Mouse (Mus musculus) brain, embryonic 14.5 days (tissue): ENCODE results near the gene Zc2hc1b. TPM values are rescaled to one million over a fixed set of nuclear protein-coding genes. Genes with fewer than 3 reads are reported as not detected.

Source experiments
- DNase-seq: peaks from one replicate; pipeline ENCODE4 v3.0.0-alpha.2; 2011; ENCODE audit warnings: low read depth
- CTCF ChIP-seq: fragments of 200-500 bp; IDR thresholded peaks from 2 replicates; pipeline ENCODE4 v1.5.1; 2012; ENCODE audit warnings: inconsistent platforms, mild to moderate bottlenecking, moderate library complexity, borderline replicate concordance; ENCODE audit not compliant: insufficient read depth, insufficient read length; ENCODE audit errors: extremely low read depth
- POLR2A ChIP-seq: fragments of 200-500 bp; IDR thresholded peaks from 2 replicates; pipeline ENCODE4 v1.6.1; 2012; ENCODE audit warnings: mild to moderate bottlenecking, inconsistent platforms, borderline replicate concordance; ENCODE audit not compliant: poor library complexity, insufficient read depth, insufficient read length, severe bottlenecking; ENCODE audit errors: extremely low read depth
- polyA plus RNA-seq: library from polyadenylated mRNA; depleted of rRNA; stranded (reverse); fragments of >200 nt; gene quantifications from 2 replicates; pipeline ENCODE4 v1.2.3, GENCODE M21; 2012; rRNA removed

Gene Zc2hc1b
- polyA plus RNA-seq, 1 experiment, result not detected

- no peak for TF ChIP-seq POLR2A
- TF ChIP-seq CTCF, result no peak
Observed at GRCm38 (mm10) chr10:13108847-13109246, 69.0 kb downstream of the Zc2hc1b start.

DNA sequence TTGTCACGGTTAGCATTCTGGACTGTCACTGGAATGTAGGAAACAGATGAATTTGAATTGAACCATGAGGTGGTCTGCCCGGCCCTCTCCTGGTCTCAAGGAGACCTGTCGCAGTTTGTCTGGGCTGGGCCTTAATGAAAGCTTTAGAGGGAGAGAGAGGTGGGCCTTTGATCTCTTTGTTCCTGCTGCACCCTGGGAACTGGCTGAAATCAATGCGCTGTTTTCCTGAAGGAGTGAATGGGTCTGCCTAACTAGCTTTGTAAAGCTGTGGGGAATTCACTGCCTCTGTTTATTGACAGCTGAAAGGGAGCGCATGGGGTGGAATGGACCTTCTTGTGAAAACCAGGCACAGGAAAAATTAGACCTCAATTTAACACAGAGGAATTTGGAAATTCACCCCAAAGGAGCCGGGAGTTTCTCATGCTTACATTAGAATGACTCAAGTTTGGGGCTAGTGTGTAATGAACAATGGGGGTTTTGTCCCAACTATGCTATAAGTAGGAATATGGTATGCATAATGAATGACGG lies 69.7 kb downstream of the Zc2hc1b start:
- DNase-seq, result peak; percentile 97
- TF ChIP-seq POLR2A, result no peak
- no peak for TF ChIP-seq CTCF

More at GRCm38 (mm10) chr10:13108847-13109246, 69.0 kb downstream of the Zc2hc1b start:
- DNase-seq, result peak; percentile 59

DNA sequence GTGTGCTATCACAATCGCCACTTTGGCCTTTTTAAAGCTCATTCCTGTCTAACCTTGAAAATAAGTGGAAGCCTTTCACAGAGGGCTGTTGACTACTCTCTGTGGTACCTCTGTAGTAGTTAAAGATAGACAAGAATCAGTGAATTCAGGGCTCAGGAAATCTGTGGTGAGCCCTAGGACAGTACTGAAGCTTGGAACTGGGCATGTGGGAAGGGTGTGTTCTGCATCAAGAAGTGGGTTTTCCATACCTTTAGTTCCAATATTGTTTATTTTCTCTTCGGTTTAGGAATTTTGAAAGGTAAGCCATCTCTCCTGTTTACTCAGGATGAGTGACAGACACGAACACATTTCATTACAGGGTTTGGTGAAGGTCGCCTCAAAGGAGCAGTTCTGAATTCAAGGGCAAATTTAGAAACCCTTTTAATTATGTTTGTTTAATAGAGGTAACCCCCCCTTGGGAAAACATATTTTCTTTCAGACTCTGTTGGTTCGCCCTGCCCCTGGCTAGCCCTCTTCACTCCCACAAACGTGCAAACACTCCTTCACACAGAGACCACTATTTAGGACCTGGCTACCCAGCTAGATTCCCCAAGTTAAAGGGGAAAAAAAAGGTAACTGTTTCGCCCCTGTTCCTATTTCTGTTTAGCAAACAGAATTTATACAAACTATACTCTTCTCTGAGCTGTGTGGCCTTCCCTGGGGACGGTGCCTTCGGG lies 70.8 kb downstream of the Zc2hc1b start:
- no peak for TF ChIP-seq CTCF
- TF ChIP-seq POLR2A, result no peak
- DNase-seq, result no peak

GRCm38 (mm10) chr10:13103838-13104237 lies 74.0 kb downstream of the Zc2hc1b start:
- TF ChIP-seq POLR2A (no peak), CTCF (no peak)
- no peak for DNase-seq

DNA sequence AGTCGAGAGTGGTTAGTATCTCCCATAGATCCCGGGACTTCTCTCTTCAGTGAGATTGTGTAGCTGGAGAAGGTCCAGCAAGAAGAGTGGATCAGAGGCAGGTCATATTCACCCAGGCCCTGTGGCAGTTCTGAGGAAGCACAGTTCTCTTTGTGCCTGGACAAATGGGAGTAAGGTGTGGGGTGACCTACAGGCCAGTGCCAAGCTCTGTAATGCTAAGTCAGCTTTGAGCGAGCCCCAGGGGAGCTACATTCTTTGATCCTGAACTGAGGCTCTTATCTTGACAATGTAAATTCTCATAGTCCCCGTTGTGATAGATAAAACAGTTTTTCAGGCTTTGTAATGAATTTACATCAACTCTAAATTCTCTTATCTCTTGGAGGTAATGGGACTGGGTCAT lies 75.5 kb downstream of the Zc2hc1b start:
- TF ChIP-seq CTCF, result no peak
- TF ChIP-seq POLR2A, result no peak

DNA sequence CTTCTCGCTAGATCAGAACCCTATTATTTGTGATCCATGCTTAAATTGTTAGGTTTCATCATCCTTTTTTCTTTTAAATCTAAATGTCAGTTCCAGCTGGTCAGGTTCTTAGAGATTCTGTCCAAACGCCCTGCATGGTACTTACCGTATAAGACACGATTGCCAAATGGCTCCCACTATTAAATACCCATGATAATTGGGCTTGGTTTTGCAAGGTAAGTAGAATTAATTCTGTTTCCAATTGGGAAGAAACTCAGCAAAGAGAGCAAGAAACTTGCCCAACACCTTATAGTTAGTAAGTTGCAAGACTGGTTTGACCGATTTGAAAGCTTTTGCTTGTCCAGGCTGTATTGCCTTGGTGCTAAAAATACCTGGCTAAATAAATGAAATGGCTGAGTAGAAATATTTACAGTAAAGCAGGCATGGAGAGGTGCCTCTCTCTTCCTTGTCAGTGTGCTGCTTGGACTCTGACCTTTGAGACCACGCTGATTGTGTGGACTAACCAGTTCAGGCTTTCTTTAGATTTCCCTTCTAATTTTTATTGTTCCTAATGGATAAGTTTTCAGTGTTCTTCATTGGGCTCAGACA lies 77.7 kb downstream of the Zc2hc1b start:
- no peak for DNase-seq
- no peak for TF ChIP-seq CTCF
- TF ChIP-seq POLR2A, result no peak

More for the DNA sequence above, 75.5 kb downstream of the Zc2hc1b start:
- DNase-seq, result no peak

Other genes starting within 250 kb of the Zc2hc1b start
- 0.95 and 1.0 TPM in 2 replicates for gene Stx11, start 213.7 kb downstream of the Zc2hc1b start, polyA plus RNA-seq
- 30.1 and 53.7 TPM in 2 replicates for gene Sf3b5, start 172.7 kb downstream of the Zc2hc1b start, polyA plus RNA-seq
- gene Plagl1, start 117.5 kb downstream of the Zc2hc1b start, polyA plus RNA-seq, result 103 and 125 TPM in 2 replicates
- 23.1 and 26.1 TPM in 2 replicates for gene Ltv1, start 15.1 kb upstream of the Zc2hc1b start, polyA plus RNA-seq